ENCODE assay signal across 8 mouse cellular contexts in the genomic region with DNA sequence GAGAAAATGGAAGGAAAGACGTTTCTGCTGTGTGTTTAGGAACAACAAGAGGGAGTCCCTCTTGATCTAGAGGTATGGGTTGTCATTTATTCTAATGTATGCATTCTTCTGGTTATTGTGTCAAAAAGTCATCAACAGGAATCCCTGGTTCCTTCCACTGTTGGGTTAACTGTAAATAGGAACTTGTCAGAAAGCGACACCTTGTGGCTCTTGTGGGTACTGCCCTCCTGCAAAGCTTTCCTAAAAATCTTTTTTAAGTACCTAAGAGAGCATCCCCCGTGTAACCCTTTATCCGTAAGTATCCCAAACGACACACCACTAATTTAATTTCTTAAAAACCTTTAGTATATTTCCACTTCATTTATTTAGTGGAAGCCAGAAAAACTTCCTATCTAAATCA. TPM values are rescaled to one million over a fixed set of nuclear protein-coding genes. Genes with fewer than 3 reads are reported as not detected.
DNase-seq lines count a peak whose midpoint lies in the region; ATAC-seq lines count a peak whose summit lies in the region.

No protein-coding gene starts in this region.

- intact Hi-C loops in left cerebral cortex, postnatal 25 days (cut with DNase I): loop anchor here (1.0 kb wide), 1 partner anchor 46 kb away; no protein-coding TSS in a partner anchor

- no peak overlapping the region for H3K4me2 ChIP-seq in neural tube, embryonic 11.5 days (ENCODE audit: low read depth)

- 14% methylated on average over 5 of the region's 5 CpGs for WGBS in neural tube, embryonic 11.5 days

- peak; percentile 73 to 86 for DNase-seq in left cerebral cortex, adult 18-20 months (ENCODE audit: low spot score in 2 of 2)
- no peak for DNase-seq in left cerebral cortex, adult 11 months (ENCODE audit: low spot score)
- DNase-seq in NIH3T3 (ENCODE audit: low read depth): peak; percentile 84
- DNase-seq in cerebellum, adult 8-10 months: peak; percentile 81
- DNase-seq in gastrocnemius, postnatal 4 days (ENCODE audit: low spot score in 2 of 2): peak; percentile 39 to 70
- DNase-seq in left cerebral cortex, postnatal 25 days (ENCODE audit: low spot score in 2 of 2): peak; percentile 68 to 89
- peak; percentile 75 for DNase-seq in neural tube, embryonic 11.5 days (ENCODE audit: low spot score)
- DNase-seq in thymus, postnatal 25 days: peak; percentile 74

- H3K36me3 ChIP-seq in neural tube, embryonic 11.5 days (ENCODE audit: control insufficient read depth, insufficient read depth, low read length): no peaks in the 10 kb centered on the region

- no peak overlapping the region for H3K4me3 ChIP-seq in neural tube, embryonic 11.5 days (ENCODE audit: low read depth, low read length)

- no peaks in the 10 kb centered on the region for H3K9me3 ChIP-seq in neural tube, embryonic 11.5 days (ENCODE audit: control insufficient read depth, low read length)

- no peaks in the 10 kb centered on the region for H3K27me3 ChIP-seq in neural tube, embryonic 11.5 days (ENCODE audit: control insufficient read depth, insufficient read depth, low read length)

- no peak for ATAC-seq in neural tube, embryonic 11.5 days (ENCODE audit: insufficient read depth, low FRiP score, low TSS enrichment)

- H3K4me1 ChIP-seq in neural tube, embryonic 11.5 days (ENCODE audit: control insufficient read depth, insufficient read depth, low read length): no peaks in the 10 kb centered on the region

- no peak overlapping the region for H3K27ac ChIP-seq in neural tube, embryonic 11.5 days (ENCODE audit: low read depth, low read length)

- H3K9ac ChIP-seq in neural tube, embryonic 11.5 days (ENCODE audit: low read length): no peak overlapping the region

RNA-seq across cellular contexts. Expression of gene Tbc1d2, which starts 7.1 kb away (rescaled TPM):
- total RNA-seq in left cerebral cortex, adult 18-20 months (2021): 1 to 10 TPM; 4.0 to 4.4 TPM
- 1 to 10 TPM; 1.6 to 1.8 TPM for total RNA-seq in gastrocnemius, postnatal 4 days (2021)
- 1 to 10 TPM; 2.6 to 3.3 TPM for total RNA-seq in left cerebral cortex, postnatal 25 days (2021)
- polyA plus RNA-seq in neural tube, embryonic 11.5 days (2014; fragmentation: Nextera tagmentation; extraction: Ambion mirVana): 0.84 and 1.1 TPM in 2 replicates

RNA-seq across cellular contexts. Expression of gene Coro2a, which starts 55.1 kb away (rescaled TPM):
- total RNA-seq in left cerebral cortex, adult 18-20 months (2021): 10 to 100 TPM; 23.5 to 26.2 TPM
- under 1 TPM; 0.80 to 0.81 TPM for total RNA-seq in gastrocnemius, postnatal 4 days (2021)
- 10 to 100 TPM; 26.2 to 29.7 TPM for total RNA-seq in left cerebral cortex, postnatal 25 days (2021)
- 6.9 and 8.8 TPM in 2 replicates for polyA plus RNA-seq in neural tube, embryonic 11.5 days (2014; fragmentation: Nextera tagmentation; extraction: Ambion mirVana)

Comparison
In these comparisons a context has a peak if more than half of its experiments do, and no peak if none do; other contexts are left out.
1. RNA of gene Coro2a, which starts 55.1 kb away (total RNA-seq): 26.2 to 29.7 TPM in left cerebral cortex, postnatal 25 days and 23.5 to 26.2 TPM in left cerebral cortex, adult 18-20 months; 0.80 to 0.81 TPM in gastrocnemius, postnatal 4 days; every median in the first group is over 10 times any median in the second.